In the genomic region with DNA sequence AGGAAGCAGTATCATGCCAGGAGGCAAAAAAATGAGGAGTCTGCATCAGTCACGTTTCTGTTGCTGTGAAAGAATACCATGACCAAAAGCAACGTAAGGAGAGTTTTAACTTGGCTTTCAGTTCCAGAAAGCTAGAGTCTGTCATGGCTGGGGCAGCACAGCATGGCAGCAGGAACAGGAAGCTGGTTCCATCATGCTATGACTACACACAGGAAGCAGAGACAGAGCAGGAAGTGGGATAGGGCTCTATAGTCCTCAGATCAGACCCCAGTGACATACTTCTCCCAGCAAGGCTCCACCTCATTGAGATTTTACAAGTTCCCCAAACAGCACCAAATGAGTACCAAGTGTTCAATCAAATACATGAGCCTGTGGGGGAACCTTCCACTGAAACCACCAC, we compare ENCODE assay signal across 20 mouse cellular contexts.
"Had no signal": no experiment of that assay in that cellular context is flagged by ENCODE, and none has a peak within 500 bp of the region (broad histone marks: within the 10 kb centered on the region; RNA-seq: fewer than 3 reads in every experiment).

No protein-coding gene starts in this region.

- ATAC-seq: intestine, postnatal 0 days; liver, embryonic 12.5 days; midbrain, embryonic 13.5 days; midbrain, embryonic 16.5 days had no signal

- H3K9ac ChIP-seq: limb, embryonic 13.5 days; liver, embryonic 12.5 days; liver, embryonic 15.5 days; lung, embryonic 15.5 days; midbrain, embryonic 13.5 days; neural tube, embryonic 13.5 days had no signal

- H3K36me3 ChIP-seq: limb, embryonic 10.5 days; limb, embryonic 13.5 days; liver, embryonic 12.5 days; liver, embryonic 15.5 days; lung, embryonic 15.5 days; midbrain, embryonic 13.5 days; neural tube, embryonic 13.5 days had no signal

- H3K9me3 ChIP-seq: limb, embryonic 10.5 days; limb, embryonic 13.5 days; liver, embryonic 12.5 days; liver, embryonic 15.5 days; lung, embryonic 15.5 days; midbrain, embryonic 13.5 days; neural tube, embryonic 13.5 days had no signal

- H3K4me2 ChIP-seq: limb, embryonic 13.5 days; liver, embryonic 12.5 days; liver, embryonic 15.5 days; lung, embryonic 15.5 days; midbrain, embryonic 13.5 days; neural tube, embryonic 13.5 days had no signal

- H3K27me3 ChIP-seq: limb, embryonic 13.5 days; liver, embryonic 12.5 days; liver, embryonic 15.5 days; lung, embryonic 15.5 days; midbrain, embryonic 13.5 days; neural tube, embryonic 13.5 days had no signal

- H3K4me3 ChIP-seq: layer of hippocampus, adult 2 months; limb, embryonic 10.5 days; limb, embryonic 13.5 days; liver, embryonic 12.5 days; liver, embryonic 15.5 days; lung, embryonic 15.5 days; midbrain, embryonic 13.5 days; myocyte; neural tube, embryonic 13.5 days had no signal

- DNase-seq: kidney, adult 2 months; kidney, postnatal 25 days; liver; lung, adult 18-20 months; lung, postnatal 10 days; lung, postnatal 36 days; thymus, adult 2 months; thymus, postnatal 36 days had no signal

- H3K4me1 ChIP-seq: liver, embryonic 12.5 days; liver, embryonic 15.5 days; midbrain, embryonic 13.5 days had no signal

- H3K27ac ChIP-seq: kidney, postnatal 0 days; layer of hippocampus, adult 2 months; limb, embryonic 10.5 days; limb, embryonic 13.5 days; liver, embryonic 12.5 days; liver, embryonic 15.5 days; lung, embryonic 15.5 days; midbrain, embryonic 13.5 days; neural tube, embryonic 13.5 days had no signal
